Mouse (Mus musculus): ENCODE measurements around the gene Lclat1. TPM values are rescaled to one million over a fixed set of nuclear protein-coding genes. Genes with fewer than 3 reads are reported as not detected.
A peak's percentile ranks its signal among the peaks of the same experiment; 100 is the strongest.

Lclat1 gene
- polyA plus RNA-seq (2015; fragmentation: Nextera tagmentation; extraction: Ambion mirVana), result 11.3 and 17.3 TPM in 2 replicates

GRCm38 (mm10) chr17:73107158-73108157, at the start of gene Lclat1:
Lclat1 (plus strand) TSS chr17:73107985.
- ATAC-seq (ENCODE audit: insufficient read depth, low FRiP score, low read depth), result peak; percentile 100
- Histone ChIP-seq H3K9me3 (no peaks in the 10 kb centered on the region), H3K36me3 (no peaks in the 10 kb centered on the region), H3K4me1 (peaks cover 6% of the 10 kb centered on the region; the same call in 1 of the 2 replicates), H3K4me3 (replicated peaks) (peak within 1 kb of the TSS; percentile 72), H3K9ac (peak within 1 kb of the TSS; percentile 79), H3K4me2 (peak within 1 kb of the TSS; percentile 86), H3K27me3 (replicated peaks) (no peaks in the 10 kb centered on the region), H3K27ac (peak within 1 kb of the TSS; percentile 49; the same call in 1 of the 2 replicates)
- WGBS, result 5% methylated on average over 51 of the region's 51 CpGs

DNA sequence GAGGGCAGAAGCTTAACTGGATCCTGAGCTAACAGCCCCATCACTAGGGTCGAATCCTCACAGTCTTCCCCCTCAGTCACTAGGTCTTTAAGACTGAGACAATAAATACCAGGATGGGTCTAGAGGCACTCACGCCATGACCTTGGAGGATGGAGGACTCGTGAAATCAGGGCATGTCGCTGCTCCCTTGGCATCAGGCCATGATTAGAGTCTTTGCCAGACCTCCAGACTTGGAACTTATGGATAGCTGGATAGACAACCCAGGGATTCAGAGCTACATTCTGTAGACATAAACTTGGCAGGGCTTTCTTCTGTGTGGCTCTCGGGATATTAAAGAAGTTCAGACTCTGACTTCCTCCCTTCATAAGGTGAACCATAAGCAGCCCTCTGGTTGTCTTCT, 49.5 kb upstream of the Lclat1 start:
- ATAC-seq (ENCODE audit: insufficient read depth, low FRiP score, low read depth), result no peak
- Histone ChIP-seq H3K4me1 (peaks cover 7% of the 10 kb centered on the region; the same call in 1 of the 2 replicates), H3K9me3 (no peaks in the 10 kb centered on the region), H3K4me3 (replicated peaks) (no peak overlapping the region), H3K27me3 (replicated peaks) (no peaks in the 10 kb centered on the region), H3K4me2 (no peak overlapping the region), H3K36me3 (no peaks in the 10 kb centered on the region), H3K27ac (no peak overlapping the region), H3K9ac (no peak overlapping the region)
- WGBS, result 49% methylated on average over 5 of the region's 5 CpGs

DNA sequence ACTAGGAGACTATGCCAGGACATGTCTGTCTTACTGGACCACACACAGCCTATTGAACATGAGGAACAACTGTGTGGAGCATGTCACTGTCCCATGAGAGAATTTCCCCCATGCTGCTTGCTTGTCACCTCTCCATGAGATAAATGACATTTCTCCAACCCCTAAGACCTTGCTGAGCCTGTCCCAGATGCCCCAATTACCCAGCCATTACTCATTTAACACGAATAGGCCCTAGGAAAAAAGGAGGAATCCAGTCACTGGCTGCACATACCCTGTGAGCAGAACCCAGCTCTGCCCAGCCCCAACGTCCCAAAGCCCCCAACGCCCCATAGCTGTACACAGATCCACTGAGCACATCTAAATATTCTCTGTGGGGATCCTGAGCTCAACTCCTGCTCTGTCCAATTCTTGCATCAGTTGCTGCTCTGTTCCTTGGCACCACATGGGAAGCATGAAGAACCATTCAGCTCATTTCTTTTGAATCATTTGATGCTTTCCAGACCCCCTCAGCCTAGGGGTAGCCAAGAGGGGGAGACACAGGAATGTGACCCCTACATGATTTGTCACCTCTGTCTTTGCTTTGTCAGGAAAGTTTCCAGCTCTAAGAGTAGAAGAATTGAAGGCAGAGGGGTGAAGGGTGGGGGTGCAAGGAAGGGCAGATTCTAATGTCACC, 47.4 kb upstream of the Lclat1 start:
- Histone ChIP-seq H3K27me3 (replicated peaks) (no peaks in the 10 kb centered on the region), H3K36me3 (no peaks in the 10 kb centered on the region), H3K9ac (no peak overlapping the region), H3K4me1 (peaks cover 4% of the 10 kb centered on the region; the same call in 1 of the 2 replicates), H3K9me3 (no peaks in the 10 kb centered on the region), H3K4me3 (replicated peaks) (no peak overlapping the region), H3K4me2 (no peak overlapping the region), H3K27ac (peak overlapping the region; percentile 57; the same call in 1 of the 2 replicates)
- peak; percentile 77; the same call in 1 of the 2 replicates for ATAC-seq (ENCODE audit: insufficient read depth, low FRiP score, low read depth)
- WGBS, result 31% methylated on average over 3 of the region's 3 CpGs

DNA sequence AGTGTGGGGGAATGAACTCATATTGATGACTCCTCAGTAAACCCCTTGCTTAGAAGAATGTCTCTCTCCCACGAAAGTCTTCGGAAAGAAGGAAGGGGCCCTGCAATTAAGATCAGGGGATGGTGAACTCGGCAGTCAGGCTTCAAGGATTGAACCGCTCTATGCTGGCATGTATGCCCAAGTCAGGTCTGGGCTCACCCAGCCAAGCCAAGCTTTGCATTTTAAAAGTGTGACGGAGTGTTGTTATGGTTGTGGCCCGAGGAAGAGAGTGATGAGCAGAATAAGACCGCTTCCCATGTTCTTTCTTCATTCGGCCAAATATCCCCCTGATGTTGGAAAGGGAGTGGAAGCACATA, 46.9 kb upstream of the Lclat1 start:
- peak; percentile 20; the same call in 1 of the 2 replicates for ATAC-seq (ENCODE audit: insufficient read depth, low FRiP score, low read depth)
- no peaks in the 10 kb centered on the region for H3K27me3 ChIP-seq (replicated peaks)
- H3K27ac ChIP-seq, result peak overlapping the region; percentile 57
- no peaks in the 10 kb centered on the region for H3K9me3 ChIP-seq
- 44% methylated on average over 8 of the region's 8 CpGs for WGBS
- H3K4me1 ChIP-seq, result peaks cover 4% of the 10 kb centered on the region; the same call in 1 of the 2 replicates
- no peak overlapping the region for H3K4me2 ChIP-seq
- no peaks in the 10 kb centered on the region for H3K36me3 ChIP-seq
- H3K4me3 ChIP-seq (replicated peaks), result no peak overlapping the region
- H3K9ac ChIP-seq, result no peak overlapping the region

GRCm38 (mm10) chr17:73062701-73063100, 45.1 kb upstream of the Lclat1 start:
- no peak for ATAC-seq (ENCODE audit: insufficient read depth, low FRiP score, low read depth)
- Histone ChIP-seq H3K4me1 (peaks cover 20% of the 10 kb centered on the region), H3K4me2 (no peak overlapping the region), H3K9ac (no peak overlapping the region), H3K36me3 (no peaks in the 10 kb centered on the region), H3K27me3 (replicated peaks) (no peaks in the 10 kb centered on the region), H3K9me3 (no peaks in the 10 kb centered on the region), H3K4me3 (replicated peaks) (no peak overlapping the region), H3K27ac (no peak overlapping the region)
- 84% methylated on average over 1 of the region's 1 CpGs for WGBS

DNA sequence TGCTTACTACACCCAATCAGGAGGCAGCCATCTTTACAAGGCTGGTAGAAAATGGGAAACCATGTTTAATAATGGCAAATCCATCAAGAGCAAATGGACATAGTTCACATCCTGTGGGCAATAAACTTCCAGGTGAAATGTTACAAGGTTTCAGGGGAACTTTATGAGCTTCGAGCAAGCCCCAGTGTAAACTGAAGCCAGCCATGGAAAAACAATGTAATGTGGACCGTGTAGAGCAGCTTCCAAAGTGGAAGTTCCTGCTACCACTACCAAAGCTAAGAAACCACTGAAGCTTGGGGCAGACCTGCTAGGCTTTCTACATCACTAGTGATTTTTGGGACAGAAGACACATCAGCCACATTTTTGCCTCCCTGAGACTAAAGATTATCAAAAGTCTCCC, 44.5 kb upstream of the Lclat1 start:
- no peak overlapping the region for H3K27ac ChIP-seq
- no peak for ATAC-seq (ENCODE audit: insufficient read depth, low FRiP score, low read depth)
- no peaks in the 10 kb centered on the region for H3K27me3 ChIP-seq (replicated peaks)
- H3K36me3 ChIP-seq, result no peaks in the 10 kb centered on the region
- H3K9me3 ChIP-seq, result no peaks in the 10 kb centered on the region
- H3K4me3 ChIP-seq (replicated peaks), result no peak overlapping the region
- H3K4me2 ChIP-seq, result no peak overlapping the region
- H3K9ac ChIP-seq, result no peak overlapping the region
- 75% methylated on average over 2 of the region's 2 CpGs for WGBS
- peaks cover 26% of the 10 kb centered on the region for H3K4me1 ChIP-seq

DNA sequence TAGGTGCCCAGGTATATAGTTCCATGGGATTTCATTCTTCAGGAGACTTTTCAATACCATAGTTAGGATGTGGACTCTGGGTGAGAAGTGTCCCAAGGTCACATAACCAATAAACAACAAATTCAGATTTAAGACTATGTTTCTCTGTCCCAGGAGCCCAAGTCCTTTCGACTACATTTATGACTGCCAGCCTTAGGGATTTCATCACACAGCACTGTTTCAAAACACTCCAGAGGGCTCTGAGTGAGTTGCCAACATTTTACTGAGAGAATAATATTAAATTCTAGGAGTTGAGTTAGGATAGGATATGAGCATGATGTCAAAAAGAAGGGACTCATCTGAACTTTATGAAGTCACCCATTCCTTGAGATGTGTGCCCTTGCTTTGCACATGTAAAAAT, 44.0 kb upstream of the Lclat1 start:
- H3K27ac ChIP-seq, result no peak overlapping the region
- no peaks in the 10 kb centered on the region for H3K9me3 ChIP-seq
- peaks cover 31% of the 10 kb centered on the region for H3K4me1 ChIP-seq
- no peaks in the 10 kb centered on the region for H3K36me3 ChIP-seq
- H3K27me3 ChIP-seq (replicated peaks), result no peaks in the 10 kb centered on the region
- no peak overlapping the region for H3K4me3 ChIP-seq (replicated peaks)
- WGBS, result 80% methylated on average over 1 of the region's 1 CpGs
- no peak overlapping the region for H3K9ac ChIP-seq
- no peak for ATAC-seq (ENCODE audit: insufficient read depth, low FRiP score, low read depth)
- H3K4me2 ChIP-seq, result no peak overlapping the region

DNA sequence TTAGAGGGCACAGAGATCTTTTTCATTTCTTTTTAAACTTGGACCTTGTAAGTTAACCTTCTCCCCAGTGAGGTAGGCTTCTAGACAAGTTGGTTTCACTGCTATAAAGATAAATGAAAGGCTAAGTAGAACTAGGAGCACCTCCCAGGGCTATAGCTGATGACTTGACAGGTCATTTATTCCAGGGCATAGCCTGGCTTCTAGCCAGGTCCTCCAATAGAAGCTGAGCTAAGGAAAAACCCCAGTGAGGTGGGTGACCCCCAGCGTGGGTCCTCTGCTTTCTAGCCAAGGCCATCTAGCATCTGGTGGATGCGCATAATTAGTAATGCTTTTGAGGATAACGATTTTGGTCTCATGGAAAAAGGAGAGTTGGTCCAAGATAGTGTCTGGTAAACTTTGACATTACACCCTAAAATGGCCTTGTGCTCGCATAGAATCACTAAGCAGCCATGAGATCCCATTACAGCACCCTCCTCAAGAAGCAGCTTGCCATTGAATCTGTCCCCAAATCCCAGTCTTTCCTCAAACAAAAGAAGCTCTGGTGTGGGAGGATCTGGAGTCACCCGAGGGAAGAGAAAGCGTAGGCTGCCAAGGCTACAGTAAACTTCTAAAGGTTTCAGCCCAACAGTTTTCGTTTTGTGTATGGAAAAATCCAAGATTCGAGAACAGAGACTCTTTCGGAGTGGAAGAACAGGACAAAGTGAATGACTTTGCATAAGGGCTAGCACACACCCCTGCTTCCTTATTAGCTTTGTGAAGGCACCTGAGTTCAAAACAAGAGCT, 41.2 kb upstream of the Lclat1 start:
- Histone ChIP-seq H3K27ac (peak overlapping the region; percentile 80), H3K9ac (no peak overlapping the region), H3K9me3 (no peaks in the 10 kb centered on the region), H3K4me1 (peaks cover 30% of the 10 kb centered on the region), H3K4me2 (no peak overlapping the region), H3K36me3 (no peaks in the 10 kb centered on the region), H3K27me3 (replicated peaks) (no peaks in the 10 kb centered on the region), H3K4me3 (replicated peaks) (no peak overlapping the region)
- WGBS, result 61% methylated on average over 9 of the region's 9 CpGs
- no peak for ATAC-seq (ENCODE audit: insufficient read depth, low FRiP score, low read depth)

DNA sequence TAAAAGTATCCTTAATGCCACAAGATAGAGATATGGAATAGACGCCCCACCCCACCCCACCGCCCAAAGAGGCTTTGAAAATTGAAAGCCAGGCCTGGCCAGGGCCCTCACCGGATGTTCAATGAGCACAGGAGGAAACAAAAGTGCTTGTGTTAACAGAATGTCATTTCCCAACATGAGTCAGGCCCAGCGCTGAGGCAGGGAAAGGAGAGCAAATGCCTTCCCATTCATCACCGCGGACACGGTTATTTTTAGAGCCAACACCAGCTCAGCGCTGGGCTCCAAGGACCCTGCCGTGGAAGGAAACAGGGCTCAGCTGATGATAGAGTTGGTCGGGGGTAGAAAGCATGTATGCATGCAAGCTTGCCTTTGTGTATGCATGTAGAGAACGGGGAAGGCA, 40.4 kb upstream of the Lclat1 start:
- no peaks in the 10 kb centered on the region for H3K27me3 ChIP-seq (replicated peaks)

DNA sequence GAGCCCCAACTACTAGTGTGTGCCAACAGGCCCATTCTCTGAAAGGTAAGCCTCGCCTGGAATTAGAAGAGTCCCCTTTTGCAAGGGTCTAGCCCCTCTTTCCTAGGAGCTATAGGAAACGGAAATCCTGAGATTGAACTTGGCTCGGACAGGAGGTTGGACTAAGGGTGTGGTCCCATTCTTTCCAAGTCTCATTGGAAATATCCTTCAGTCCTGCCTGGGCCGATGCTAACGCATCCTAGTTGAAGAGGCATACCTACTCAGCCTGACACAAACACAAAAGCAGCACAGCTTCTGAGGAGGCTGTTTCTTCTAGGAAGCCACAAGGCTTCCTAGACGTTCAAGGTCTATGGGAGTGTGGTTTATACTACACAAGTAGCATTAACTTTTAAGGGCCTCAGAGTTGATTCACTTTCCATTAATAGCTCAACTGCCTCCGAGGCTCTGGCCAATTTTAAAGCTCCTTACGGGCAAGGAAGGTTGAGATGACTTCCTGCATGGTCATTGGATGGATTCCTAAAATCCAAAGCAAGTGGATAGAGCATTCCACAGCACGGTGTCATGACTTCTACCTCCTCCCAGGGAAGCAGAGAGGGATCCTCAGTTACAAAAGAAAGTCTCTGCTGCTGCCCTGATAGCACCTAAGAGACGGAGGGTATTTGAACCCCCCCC, 39.3 kb upstream of the Lclat1 start:
- no peaks in the 10 kb centered on the region for H3K36me3 ChIP-seq
- no peaks in the 10 kb centered on the region for H3K9me3 ChIP-seq
- WGBS, result 55% methylated on average over 10 of the region's 10 CpGs
- H3K9ac ChIP-seq, result no peak overlapping the region
- no peak overlapping the region for H3K4me2 ChIP-seq
- peak overlapping the region; percentile 80 for H3K27ac ChIP-seq
- H3K4me1 ChIP-seq, result peaks cover 30% of the 10 kb centered on the region
- no peak overlapping the region for H3K4me3 ChIP-seq (replicated peaks)
- ATAC-seq (ENCODE audit: insufficient read depth, low FRiP score, low read depth), result no peak
- H3K27me3 ChIP-seq (replicated peaks), result no peaks in the 10 kb centered on the region

More for the DNA sequence above, 40.4 kb upstream of the Lclat1 start:
- H3K4me1 ChIP-seq, result peaks cover 30% of the 10 kb centered on the region
- no peak overlapping the region for H3K4me3 ChIP-seq (replicated peaks)
- no peak; the same call in 1 of the 2 replicates for ATAC-seq (ENCODE audit: insufficient read depth, low FRiP score, low read depth)
- H3K9me3 ChIP-seq, result no peaks in the 10 kb centered on the region
- H3K36me3 ChIP-seq, result no peaks in the 10 kb centered on the region
- WGBS, result 23% methylated on average over 11 of the region's 11 CpGs
- H3K9ac ChIP-seq, result no peak overlapping the region
- peak overlapping the region; percentile 19; the same call in 1 of the 2 replicates for H3K4me2 ChIP-seq
- peak overlapping the region; percentile 80 for H3K27ac ChIP-seq

GRCm38 (mm10) chr17:73070466-73070865, 37.3 kb upstream of the Lclat1 start:
- Histone ChIP-seq H3K9me3 (no peaks in the 10 kb centered on the region), H3K4me1 (peaks cover 30% of the 10 kb centered on the region), H3K27ac (no peak overlapping the region), H3K4me2 (no peak overlapping the region), H3K27me3 (replicated peaks) (no peaks in the 10 kb centered on the region), H3K4me3 (replicated peaks) (no peak overlapping the region), H3K36me3 (no peaks in the 10 kb centered on the region), H3K9ac (no peak overlapping the region)
- ATAC-seq (ENCODE audit: insufficient read depth, low FRiP score, low read depth), result no peak
- WGBS, result 73% methylated on average over 2 of the region's 2 CpGs
